Mouse (Mus musculus) bone marrow macrophage, adult 2 months (primary cell): ENCODE results near the gene Cerk.

ENCODE experiments used
- CTCF ChIP-seq: IDR thresholded peaks from 2 replicates; pipeline ENCODE4 v1.5.1; 2012; ENCODE audit warnings: low read depth, mild to moderate bottlenecking, low read length, moderate library complexity
- POLR2A ChIP-seq: IDR thresholded peaks from 2 replicates; pipeline ENCODE4 v1.6.1; 2012; ENCODE audit warnings: mild to moderate bottlenecking, low read depth, low read length, borderline replicate concordance

GRCm38 (mm10) chr15:86231831-86232512 lies 46.0 kb upstream of the Cerk start:
- TF ChIP-seq CTCF = no peak
- TF ChIP-seq POLR2A = no peak
